Mouse (Mus musculus): ENCODE results near the gene Cald1.

DNA sequence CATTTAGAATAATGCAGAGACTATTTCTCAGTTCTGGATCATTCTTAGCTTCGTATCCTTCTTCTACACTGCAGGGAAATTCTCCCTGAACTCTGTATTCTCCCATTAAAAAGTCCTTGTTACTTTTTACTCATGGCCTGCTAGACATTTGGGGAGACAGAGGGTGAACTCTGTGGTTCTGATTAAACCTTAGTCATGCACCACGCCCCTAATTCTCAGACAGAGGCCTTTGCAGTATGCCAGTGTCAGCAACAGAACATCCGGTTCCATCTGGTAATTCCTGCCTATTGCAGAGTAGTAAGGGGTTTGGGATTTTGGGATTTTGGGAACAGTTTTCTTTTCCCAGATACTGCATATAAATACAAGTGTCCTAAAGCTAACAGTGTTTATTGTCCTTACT lies 198.6 kb downstream of the Cald1 start:
- TF ChIP-seq CTCF (conservative IDR thresholded peaks at IDR 0.05; ENCODE audit: insufficient read depth, insufficient read length, low read depth, low read length) (no peak), POLR2A (IDR thresholded peaks at IDR 0.05; ENCODE audit: low read depth, low read length) (no peak)

All from kidney, adult 2 months (tissue).